Mouse (Mus musculus): ENCODE data around the gene Ing2. TPM values are rescaled to one million over a fixed set of nuclear protein-coding genes. Genes with fewer than 3 reads are reported as not detected.

The Ing2 gene
- polyA plus RNA-seq, 1 experiment from 2014 or later: 7.5 TPM

DNA sequence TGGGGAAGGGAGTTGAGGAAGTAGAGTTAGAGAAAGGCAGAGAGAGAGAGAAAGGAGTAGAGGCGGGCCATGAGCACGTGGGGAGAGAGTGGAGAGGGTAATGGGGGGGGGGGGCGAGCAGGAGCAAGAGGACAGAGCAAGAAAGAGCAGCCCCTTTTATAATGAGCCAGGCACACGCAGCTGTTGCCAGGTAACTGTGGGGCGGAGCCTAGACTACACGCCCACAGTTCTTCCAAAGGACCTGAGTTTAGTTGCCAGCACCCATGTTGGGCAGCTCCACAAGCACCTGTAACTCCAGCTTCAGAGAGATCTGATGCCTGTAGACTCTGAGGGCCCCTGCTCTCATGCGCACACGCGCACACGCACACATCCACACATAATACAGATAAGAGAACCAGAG is 16.5 kb upstream of the Ing2 start:
- peaks cover 7% of the 10 kb centered on the region; the same call in 1 of the 2 replicates for H3K4me1 ChIP-seq
- no peak overlapping the region for H3K4me2 ChIP-seq
- H3K9ac ChIP-seq: no peak overlapping the region
- H3K27me3 ChIP-seq: no peaks in the 10 kb centered on the region
- 68% methylated on average over 9 of the region's 10 CpGs for WGBS
- no peaks in the 10 kb centered on the region for H3K36me3 ChIP-seq (ENCODE audit: poor library complexity, severe bottlenecking)
- ATAC-seq: no peak
- H3K4me3 ChIP-seq: no peak overlapping the region
- no peaks in the 10 kb centered on the region for H3K9me3 ChIP-seq (replicated peaks)
- H3K27ac ChIP-seq: no peak overlapping the region

DNA sequence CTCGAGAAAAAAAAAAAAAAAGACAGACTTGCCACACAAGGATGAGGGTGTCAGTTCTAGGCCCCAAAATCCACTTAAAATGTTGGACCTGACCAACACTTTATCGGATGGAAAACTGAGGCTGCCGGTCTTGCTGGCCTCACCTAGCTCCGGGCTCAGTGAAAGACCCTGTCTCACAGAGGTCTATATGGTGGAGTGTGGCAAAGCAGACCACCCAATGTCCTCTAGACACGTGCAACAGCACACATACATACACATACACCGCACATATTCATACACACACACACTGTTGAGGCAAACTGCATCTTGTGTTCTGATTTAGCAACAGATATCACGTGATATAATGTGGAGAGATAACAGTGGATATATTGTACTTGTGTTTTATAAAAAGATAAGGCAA is 15.9 kb upstream of the Ing2 start:
- 0 out of 2 replicates have a peak, but pooled peaks have one; percentile 53 for ATAC-seq

DNA sequence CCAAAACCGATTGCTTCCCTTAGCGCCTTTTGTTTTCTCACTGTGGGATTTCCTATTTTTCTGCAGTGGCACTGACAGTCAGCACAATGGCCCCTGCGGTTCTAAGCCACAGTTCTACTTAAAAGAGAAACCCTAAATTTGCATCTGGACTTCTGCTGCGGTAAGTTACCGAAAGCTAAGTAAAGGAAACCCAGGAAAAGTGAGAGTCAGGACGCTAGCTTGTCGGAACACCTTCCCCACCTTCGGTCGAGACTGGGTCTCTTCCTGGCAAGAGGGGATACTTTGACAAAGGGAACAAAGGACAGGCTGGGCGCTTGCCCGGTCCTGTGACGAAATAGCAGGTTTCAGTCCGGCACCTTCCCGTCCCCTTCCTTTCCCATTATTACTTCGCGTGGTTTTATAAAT is 15.3 kb upstream of the Ing2 start:
- Histone ChIP-seq H3K4me2 (peak overlapping the region; percentile 59), H3K4me1 (peaks cover 7% of the 10 kb centered on the region; the same call in 1 of the 2 replicates), H3K9me3 (replicated peaks) (no peaks in the 10 kb centered on the region), H3K27me3 (no peaks in the 10 kb centered on the region), H3K27ac (no peak overlapping the region), H3K36me3 (ENCODE audit: poor library complexity, severe bottlenecking) (no peaks in the 10 kb centered on the region), H3K9ac (peak overlapping the region; percentile 52), H3K4me3 (peak overlapping the region; percentile 31)
- peak; percentile 19; the same call in 1 of the 2 replicates for ATAC-seq
- 1% methylated on average over 16 of the region's 16 CpGs for WGBS

More for the DNA sequence above, 15.9 kb upstream of the Ing2 start:
- Histone ChIP-seq H3K4me2 (peak overlapping the region; percentile 59; the same call in 1 of the 2 replicates), H3K9me3 (replicated peaks) (no peaks in the 10 kb centered on the region), H3K9ac (no peak overlapping the region), H3K27ac (no peak overlapping the region), H3K36me3 (ENCODE audit: poor library complexity, severe bottlenecking) (no peaks in the 10 kb centered on the region), H3K27me3 (no peaks in the 10 kb centered on the region), H3K4me3 (no peak overlapping the region), H3K4me1 (peaks cover 7% of the 10 kb centered on the region; the same call in 1 of the 2 replicates)
- WGBS: 33% methylated on average over 7 of the region's 7 CpGs

DNA sequence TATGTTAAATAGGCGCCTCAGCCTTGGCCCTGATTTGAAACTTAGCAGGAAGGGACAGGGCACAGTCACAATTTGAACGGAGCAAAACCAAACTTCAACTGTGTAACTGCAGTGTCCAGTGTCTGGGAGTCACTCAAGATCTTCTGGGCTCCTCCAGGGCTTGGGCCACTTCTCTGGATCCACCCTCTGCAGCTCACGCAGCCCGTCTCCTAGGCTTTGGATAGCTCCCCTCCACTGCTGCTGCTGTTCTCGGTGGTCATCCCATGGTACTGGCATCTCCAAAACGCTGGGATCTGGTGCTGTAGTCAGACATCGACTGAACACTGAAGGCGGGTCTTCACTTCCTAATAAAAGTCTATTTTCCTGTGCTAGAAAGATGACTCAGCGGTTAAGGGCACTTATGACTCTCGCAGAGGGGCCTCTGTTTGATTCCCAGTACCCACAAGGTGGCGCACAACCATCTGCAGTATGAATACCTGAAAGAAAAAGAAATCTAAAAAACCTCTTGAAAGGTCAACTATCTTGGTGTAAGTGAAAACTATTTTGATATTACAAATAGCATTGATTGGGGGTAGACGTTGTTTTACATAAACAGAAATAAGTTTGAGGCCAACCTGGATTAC is 14.5 kb upstream of the Ing2 start:
- WGBS: 52% methylated on average over 12 of the region's 12 CpGs
- ATAC-seq: no peak
- Histone ChIP-seq H3K27me3 (no peaks in the 10 kb centered on the region), H3K4me3 (no peak overlapping the region), H3K9ac (no peak overlapping the region), H3K36me3 (ENCODE audit: poor library complexity, severe bottlenecking) (no peaks in the 10 kb centered on the region), H3K4me1 (peaks cover 7% of the 10 kb centered on the region; the same call in 1 of the 2 replicates), H3K4me2 (no peak overlapping the region), H3K9me3 (replicated peaks) (no peaks in the 10 kb centered on the region), H3K27ac (no peak overlapping the region)

DNA sequence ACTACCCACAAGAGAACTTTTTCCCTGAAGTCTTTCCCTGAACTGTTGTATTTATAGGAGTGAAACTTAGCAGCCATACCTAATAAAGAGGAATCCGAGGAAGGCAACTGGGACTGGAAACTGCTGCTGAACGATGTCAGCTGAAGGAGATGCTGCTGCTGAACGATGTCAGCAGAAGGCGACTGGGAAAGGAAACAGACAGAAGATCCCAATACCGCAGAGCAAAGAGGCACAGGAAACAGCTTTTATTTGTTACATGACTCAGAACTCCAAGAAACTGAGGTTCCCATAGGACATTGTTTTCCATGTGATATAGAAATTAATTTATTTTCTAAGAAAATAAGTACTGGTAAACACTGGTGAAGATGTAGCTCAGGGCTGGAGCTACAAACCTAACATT is 9.1 kb upstream of the Ing2 start:
- WGBS: 85% methylated on average over 5 of the region's 5 CpGs
- H3K36me3 ChIP-seq (ENCODE audit: poor library complexity, severe bottlenecking): peaks cover 2% of the 10 kb centered on the region; the same call in 1 of the 2 replicates
- no peak overlapping the region for H3K4me2 ChIP-seq
- no peak overlapping the region for H3K9ac ChIP-seq
- H3K4me1 ChIP-seq: no peaks in the 10 kb centered on the region
- no peaks in the 10 kb centered on the region for H3K9me3 ChIP-seq (replicated peaks)
- no peak overlapping the region for H3K4me3 ChIP-seq
- no peaks in the 10 kb centered on the region for H3K27me3 ChIP-seq
- H3K27ac ChIP-seq: no peak overlapping the region
- ATAC-seq: no peak

DNA sequence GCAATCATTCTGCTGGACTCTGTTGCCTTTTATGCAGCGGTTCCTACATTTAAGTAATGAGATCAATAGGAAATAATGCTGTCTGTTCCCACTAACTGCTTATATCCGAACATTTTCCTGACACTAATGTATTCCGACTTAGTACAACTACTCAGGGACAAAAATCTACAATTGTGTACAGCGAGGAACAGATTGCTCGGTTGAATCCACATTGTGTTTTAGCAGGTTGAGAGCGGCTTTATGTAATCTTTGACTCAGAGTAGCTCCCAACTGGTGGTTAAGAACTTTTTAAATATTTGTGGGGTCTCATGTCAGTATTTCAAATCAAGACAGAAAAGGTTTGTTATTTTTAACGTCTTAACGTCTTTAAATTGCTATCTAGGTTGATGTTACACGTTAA is 8.6 kb upstream of the Ing2 start:
- Histone ChIP-seq H3K9me3 (replicated peaks) (no peaks in the 10 kb centered on the region), H3K27ac (no peak overlapping the region), H3K9ac (no peak overlapping the region), H3K4me3 (no peak overlapping the region), H3K4me2 (no peak overlapping the region), H3K27me3 (no peaks in the 10 kb centered on the region), H3K4me1 (no peaks in the 10 kb centered on the region), H3K36me3 (ENCODE audit: poor library complexity, severe bottlenecking) (peaks cover 3% of the 10 kb centered on the region; the same call in 1 of the 2 replicates)
- 89% methylated on average over 9 of the region's 9 CpGs for WGBS
- ATAC-seq: no peak

DNA sequence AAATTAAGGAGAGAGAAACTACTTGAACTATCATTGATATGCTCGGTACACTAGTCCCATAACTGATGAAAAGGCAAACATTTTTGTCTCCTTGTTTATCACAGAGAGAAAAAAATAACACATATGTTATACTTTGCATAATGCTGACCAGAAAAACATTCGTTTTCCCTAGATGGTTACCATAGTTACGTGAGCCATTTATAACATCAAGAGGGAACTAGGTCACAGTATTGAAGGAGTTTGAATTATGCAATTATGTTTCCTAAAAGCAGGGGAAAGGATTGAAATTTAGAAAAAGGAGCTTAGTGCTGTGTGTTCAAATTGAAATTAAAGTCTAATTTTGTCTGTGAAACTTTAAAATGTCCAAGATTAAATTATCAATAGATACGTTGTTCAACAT is 5.0 kb upstream of the Ing2 start:
- Histone ChIP-seq H3K4me3 (no peak overlapping the region), H3K4me2 (no peak overlapping the region), H3K9me3 (replicated peaks) (no peaks in the 10 kb centered on the region), H3K4me1 (peaks cover 8% of the 10 kb centered on the region; the same call in 1 of the 2 replicates), H3K27ac (no peak overlapping the region), H3K27me3 (no peaks in the 10 kb centered on the region), H3K9ac (no peak overlapping the region), H3K36me3 (ENCODE audit: poor library complexity, severe bottlenecking) (peaks cover 3% of the 10 kb centered on the region; the same call in 1 of the 2 replicates)
- ATAC-seq: no peak
- WGBS: 84% methylated on average over 4 of the region's 4 CpGs

DNA sequence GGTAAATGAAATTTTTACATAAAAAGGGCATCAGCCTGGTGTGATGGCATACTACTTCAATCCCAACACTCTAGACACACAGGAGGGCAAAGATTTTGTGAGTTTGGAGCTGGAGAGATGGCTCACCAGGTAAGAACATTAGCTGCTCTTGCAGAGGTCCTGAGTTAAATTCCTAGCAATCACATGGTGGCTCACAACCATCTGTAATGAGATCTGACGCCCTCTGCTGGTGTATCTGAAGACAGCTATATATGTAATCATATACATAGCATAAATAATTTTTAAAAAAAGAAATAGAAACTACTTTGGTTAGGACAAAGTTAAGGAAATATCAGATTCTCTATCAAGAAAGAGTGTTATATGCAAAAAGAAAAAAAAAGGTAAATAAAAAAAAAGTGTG is 4.2 kb upstream of the Ing2 start:
- H3K4me1 ChIP-seq: peaks cover 8% of the 10 kb centered on the region; the same call in 1 of the 2 replicates
- WGBS: 85% methylated on average over 1 of the region's 1 CpGs
- no peak overlapping the region for H3K4me3 ChIP-seq
- no peaks in the 10 kb centered on the region for H3K9me3 ChIP-seq (replicated peaks)
- no peak overlapping the region for H3K4me2 ChIP-seq
- H3K27ac ChIP-seq: no peak overlapping the region
- no peak overlapping the region for H3K9ac ChIP-seq
- H3K27me3 ChIP-seq: no peaks in the 10 kb centered on the region
- ATAC-seq: no peak
- peaks cover 3% of the 10 kb centered on the region; the same call in 1 of the 2 replicates for H3K36me3 ChIP-seq (ENCODE audit: poor library complexity, severe bottlenecking)

DNA sequence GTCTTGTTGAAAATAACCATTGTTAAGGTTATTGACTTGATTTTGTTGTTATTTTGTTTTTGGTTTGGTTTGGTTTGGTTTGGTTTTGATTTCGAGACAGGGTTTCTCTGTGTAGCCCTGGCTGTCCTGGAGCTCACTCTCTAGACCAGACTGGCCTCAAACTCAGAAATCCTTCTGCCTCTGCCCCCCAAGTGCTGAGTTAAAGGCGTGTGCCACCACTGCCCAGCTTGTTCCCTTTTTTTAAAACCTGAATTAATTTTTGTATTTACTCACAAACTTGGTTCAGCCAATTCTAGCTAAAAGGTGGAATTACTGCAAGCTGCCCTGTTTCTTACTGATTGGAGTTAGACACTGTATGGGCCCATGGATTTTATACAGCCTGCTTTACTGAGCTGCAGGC is 1.3 kb upstream of the Ing2 start:
- 46% methylated on average over 2 of the region's 2 CpGs for WGBS

DNA sequence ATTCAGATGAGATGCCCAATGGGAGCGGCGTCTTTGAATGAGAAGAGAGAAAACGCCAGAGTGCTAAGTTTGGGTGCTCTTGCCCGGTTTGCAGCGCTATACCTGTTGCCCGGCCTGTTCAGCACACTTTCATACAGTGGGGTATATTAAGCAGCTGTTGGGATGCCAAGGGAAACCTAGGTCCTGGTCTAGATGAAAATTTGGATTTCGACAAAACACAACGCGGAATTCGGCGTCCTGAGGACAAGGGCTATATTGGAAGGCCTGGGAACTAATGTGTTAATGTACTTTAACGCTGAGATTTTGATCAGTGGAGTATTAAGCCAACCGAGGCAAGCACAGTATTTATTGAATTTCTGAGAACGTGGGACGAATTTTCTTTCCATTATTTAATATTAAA is 868 bp upstream of the Ing2 start:
- peak overlapping the region; percentile 81 for H3K4me2 ChIP-seq
- no peaks in the 10 kb centered on the region for H3K27me3 ChIP-seq
- H3K9ac ChIP-seq: peak overlapping the region; percentile 86
- peak overlapping the region; percentile 96 for H3K4me3 ChIP-seq
- no peak for ATAC-seq
- peaks cover 3% of the 10 kb centered on the region; the same call in 1 of the 2 replicates for H3K36me3 ChIP-seq (ENCODE audit: poor library complexity, severe bottlenecking)
- 2% methylated on average over 15 of the region's 15 CpGs for WGBS
- no peaks in the 10 kb centered on the region for H3K9me3 ChIP-seq (replicated peaks)
- H3K4me1 ChIP-seq: peaks cover 15% of the 10 kb centered on the region; the same call in 1 of the 2 replicates
- peak overlapping the region; percentile 91; the same call in 1 of the 2 replicates for H3K27ac ChIP-seq

More for the DNA sequence above, 1.3 kb upstream of the Ing2 start:
- ATAC-seq: no peak
- Histone ChIP-seq H3K4me1 (peaks cover 15% of the 10 kb centered on the region; the same call in 1 of the 2 replicates), H3K4me2 (peak overlapping the region; percentile 81), H3K36me3 (ENCODE audit: poor library complexity, severe bottlenecking) (peaks cover 3% of the 10 kb centered on the region; the same call in 1 of the 2 replicates), H3K9me3 (replicated peaks) (no peaks in the 10 kb centered on the region), H3K27ac (no peak overlapping the region), H3K27me3 (no peaks in the 10 kb centered on the region), H3K9ac (peak overlapping the region; percentile 86; the same call in 1 of the 2 replicates), H3K4me3 (peak overlapping the region; percentile 96)

DNA sequence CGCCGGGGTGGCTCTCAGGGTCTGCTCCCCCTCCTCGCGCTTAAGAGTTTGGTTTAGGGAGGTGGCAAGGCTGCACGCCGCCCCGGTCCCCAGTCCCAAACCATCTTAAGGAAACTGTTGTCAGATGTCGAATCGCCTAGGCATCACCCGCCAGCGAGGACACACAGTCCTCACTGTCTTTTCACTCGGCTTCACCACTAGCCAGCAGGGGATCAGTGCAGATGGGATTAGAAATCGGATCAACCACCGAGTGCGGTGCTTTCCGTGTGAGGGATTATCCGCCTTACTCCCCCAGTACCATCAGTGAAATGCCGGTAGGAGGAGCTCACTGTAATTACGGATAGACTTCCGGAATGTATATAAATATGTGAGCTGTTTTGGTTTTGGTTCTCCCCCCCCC is 430 bp upstream of the Ing2 start:
- H3K36me3 ChIP-seq (ENCODE audit: poor library complexity, severe bottlenecking): peaks cover 3% of the 10 kb centered on the region; the same call in 1 of the 2 replicates
- peak overlapping the region; percentile 86 for H3K9ac ChIP-seq
- H3K4me2 ChIP-seq: peak overlapping the region; percentile 81
- H3K27me3 ChIP-seq: no peaks in the 10 kb centered on the region
- H3K4me3 ChIP-seq: peak overlapping the region; percentile 96
- peaks cover 15% of the 10 kb centered on the region; the same call in 1 of the 2 replicates for H3K4me1 ChIP-seq
- 0% methylated on average over 20 of the region's 20 CpGs for WGBS
- peak; percentile 2 for ATAC-seq
- H3K9me3 ChIP-seq (replicated peaks): no peaks in the 10 kb centered on the region
- peak overlapping the region; percentile 91 for H3K27ac ChIP-seq

DNA sequence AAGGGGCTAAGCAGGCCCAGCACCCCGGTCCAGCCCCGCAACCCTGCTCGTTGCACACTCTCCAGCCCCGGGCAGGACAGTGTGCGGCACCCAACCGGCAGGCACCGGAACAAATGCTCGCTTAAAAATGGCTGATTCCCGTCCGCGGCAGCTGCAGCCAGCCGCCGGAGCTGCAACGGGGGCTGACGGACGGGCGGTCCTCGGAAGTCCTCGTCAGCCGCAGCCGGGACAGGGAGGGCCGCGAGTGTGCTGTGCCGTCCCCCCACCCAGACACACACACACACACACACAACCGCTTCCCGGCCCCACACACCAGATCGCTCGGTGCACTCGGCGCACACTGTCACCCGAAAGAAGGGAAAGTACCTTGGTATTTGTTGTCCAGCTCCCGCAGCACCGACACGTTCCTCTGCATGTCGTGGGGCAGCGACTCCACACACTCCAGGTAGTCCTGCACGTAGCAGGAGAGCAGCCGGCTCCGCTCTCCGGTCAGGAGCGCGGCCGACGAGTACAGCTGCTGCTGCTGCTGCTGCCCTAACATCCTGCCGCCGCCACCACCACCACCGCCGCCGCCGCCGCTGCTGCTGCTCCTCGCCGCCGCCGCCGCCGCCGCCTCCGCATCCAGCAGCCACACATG is 1.1 kb downstream of the Ing2 start:
- ATAC-seq: peak; percentile 36
- 1% methylated on average over 30 of the region's 59 CpGs for WGBS
- Histone ChIP-seq H3K9me3 (replicated peaks) (no peaks in the 10 kb centered on the region), H3K27ac (peak overlapping the region; percentile 80), H3K36me3 (ENCODE audit: poor library complexity, severe bottlenecking) (no peaks in the 10 kb centered on the region), H3K4me3 (peak overlapping the region; percentile 96), H3K27me3 (no peaks in the 10 kb centered on the region), H3K4me1 (peaks cover 15% of the 10 kb centered on the region; the same call in 1 of the 2 replicates), H3K4me2 (peak overlapping the region; percentile 81), H3K9ac (peak overlapping the region; percentile 86)

Measured in forebrain, embryonic 13.5 days (tissue).